Mouse (Mus musculus) testis, adult 2 months (tissue): Measurements from ENCODE around the gene Sumf2.

ENCODE experiments used
- CTCF ChIP-seq: fragments of 200-500 bp; IDR thresholded peaks from 2 replicates; pipeline ENCODE4 v1.5.1; 2012; ENCODE audit warnings: low read depth, mild to moderate bottlenecking, inconsistent platforms, low read length, moderate library complexity; ENCODE audit not compliant: control insufficient read depth, insufficient read depth, insufficient replicate concordance
- POLR2A ChIP-seq: fragments of 200-500 bp; IDR thresholded peaks from 2 replicates; pipeline ENCODE4 v1.6.1; 2012; ENCODE audit warnings: low read depth, mild to moderate bottlenecking, inconsistent platforms, low read length, moderate library complexity; ENCODE audit not compliant: control insufficient read depth

DNA sequence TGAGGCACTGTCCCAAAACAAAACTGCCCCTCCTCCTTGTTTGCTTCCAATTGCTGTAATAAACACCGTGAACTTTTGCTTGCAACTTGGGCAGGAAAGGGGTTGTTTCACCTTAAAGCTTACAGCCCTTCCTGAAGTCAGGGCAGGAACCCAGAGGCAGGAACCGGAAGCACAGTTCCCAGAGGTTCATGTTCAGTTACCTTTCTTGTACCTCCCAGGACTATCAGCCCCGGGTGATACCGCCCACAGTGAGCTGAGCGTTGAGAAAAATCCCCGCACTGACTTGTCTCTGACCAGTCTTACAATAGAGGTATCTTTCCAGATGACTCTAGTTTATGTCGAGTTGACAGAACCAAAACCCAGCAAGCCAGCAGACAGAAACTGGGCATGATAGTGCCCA lies 62.8 kb downstream of the Sumf2 start:
- TF ChIP-seq CTCF, result no peak
- no peak for TF ChIP-seq POLR2A
